Mouse (Mus musculus): Measurements from ENCODE around the gene Sh2d3c. TPM values are rescaled to one million over a fixed set of nuclear protein-coding genes. Genes with fewer than 3 reads are reported as not detected.

Sh2d3c gene
- polyA plus RNA-seq (2012; rRNA removed), result 3.8 and 4.6 TPM in 2 replicates

GRCm38 (mm10) chr2:32720681-32721229 is at the start of gene Sh2d3c:
Gene Sh2d3c (plus strand): TSS chr2:32721055.

GRCm38 (mm10) chr2:32704021-32704421 is 16.8 kb upstream of the Sh2d3c start, which contains the start of gene Fpgs:
Gene Fpgs (minus strand): TSS chr2:32704145.

GRCm38 (mm10) chr2:32712934-32713817 is 7.7 kb upstream of the Sh2d3c start, which contains the start of gene Cdk9:
Gene Cdk9 (minus strand): TSS chr2:32713076.

GRCm38 (mm10) chr2:32740916-32741272 is 20.0 kb downstream of the Sh2d3c start, which contains the start of gene 6330409D20Rik:
Gene 6330409D20Rik (minus strand): TSS chr2:32741016.

GRCm38 (mm10) chr2:32757056-32757845 is 36.4 kb downstream of the Sh2d3c start, which contains the start of gene Tor2a:
Gene Tor2a (plus strand): TSS chr2:32757234.

GRCm38 (mm10) chr2:32775359-32776074 is 54.7 kb downstream of the Sh2d3c start, which contains the start of the genes Ttc16 and Ptrh1:
Gene Ttc16 (minus strand): TSS chr2:32775633.
Gene Ptrh1 (plus strand): TSS chr2:32775786.

GRCm38 (mm10) chr2:32784048-32784681 is 63.3 kb downstream of the Sh2d3c start, which contains the start of gene Cfap157:
Gene Cfap157 (minus strand): TSS chr2:32784428.

Other genes starting within 250 kb of the Sh2d3c start
- gene Fam102a, start 185.7 kb upstream of the Sh2d3c start, polyA plus RNA-seq (2012; rRNA removed), result 0.90 and 0.97 TPM in 2 replicates
- 47.8 and 53.3 TPM in 2 replicates for gene Dpm2, start 150.2 kb upstream of the Sh2d3c start, polyA plus RNA-seq (2012; rRNA removed)
- gene Pip5kl1, start 146.3 kb upstream of the Sh2d3c start, polyA plus RNA-seq (2012; rRNA removed), result 0.01 and 0.14 TPM in 2 replicates
- not detected in 2 replicates for gene 9430097D07Rik, start 145.4 kb upstream of the Sh2d3c start, polyA plus RNA-seq (2012; rRNA removed)
- gene St6galnac4, start 134.0 kb upstream of the Sh2d3c start, polyA plus RNA-seq (2012; rRNA removed), result 5.3 and 5.4 TPM in 2 replicates
- gene St6galnac6, start 121.3 kb upstream of the Sh2d3c start, polyA plus RNA-seq (2012; rRNA removed), result 9.7 and 11.1 TPM in 2 replicates
- gene Ak1, start 99.3 kb upstream of the Sh2d3c start, polyA plus RNA-seq (2012; rRNA removed), result 0.54 and 1.3 TPM in 2 replicates
- gene Eng, start 74.5 kb upstream of the Sh2d3c start, polyA plus RNA-seq (2012; rRNA removed), result 11.3 and 14.1 TPM in 2 replicates
- 48.8 and 53.5 TPM in 2 replicates for gene Fpgs, start 16.9 kb upstream of the Sh2d3c start, polyA plus RNA-seq (2012; rRNA removed)
- 52.6 and 57.4 TPM in 2 replicates for gene Cdk9, start 8.0 kb upstream of the Sh2d3c start, polyA plus RNA-seq (2012; rRNA removed)
- gene 6330409D20Rik, start 20.0 kb downstream of the Sh2d3c start, polyA plus RNA-seq (2012; rRNA removed), result 0.06 TPM in 1 of 2 replicates, not detected in the other
- gene Tor2a, start 36.2 kb downstream of the Sh2d3c start, polyA plus RNA-seq (2012; rRNA removed), result 17.3 and 22.1 TPM in 2 replicates
- gene Ttc16, start 54.6 kb downstream of the Sh2d3c start, polyA plus RNA-seq (2012; rRNA removed), result 0.21 and 0.23 TPM in 2 replicates
- 1.6 and 1.8 TPM in 2 replicates for gene Ptrh1, start 54.7 kb downstream of the Sh2d3c start, polyA plus RNA-seq (2012; rRNA removed)
- gene Cfap157, start 63.4 kb downstream of the Sh2d3c start, polyA plus RNA-seq (2012; rRNA removed), result 0.01 TPM in 1 of 2 replicates, not detected in the other
- gene Stxbp1, start 126.2 kb downstream of the Sh2d3c start, polyA plus RNA-seq (2012; rRNA removed), result 2.0 TPM in 2 replicates
- gene Fam129b, start 155.1 kb downstream of the Sh2d3c start, polyA plus RNA-seq (2012; rRNA removed), result 5.8 and 6.0 TPM in 2 replicates
- 627 and 656 TPM in 2 replicates for gene Rpl12, start 240.5 kb downstream of the Sh2d3c start, polyA plus RNA-seq (2012; rRNA removed)
- 2.4 and 2.5 TPM in 2 replicates for gene Lrsam1, start 240.6 kb downstream of the Sh2d3c start, polyA plus RNA-seq (2012; rRNA removed)